Mouse (Mus musculus) G1E (cell line): ENCODE results near the gene Nmnat2.

Experiments used
- CTCF ChIP-seq: IDR thresholded peaks from 2 replicates; pipeline ENCODE4 v1.5.1; 2012; ENCODE audit warnings: low read depth, low read length, inconsistent platforms, mixed read lengths
- POLR2AphosphoS5 ChIP-seq: IDR thresholded peaks from 2 replicates; pipeline ENCODE4 v1.6.1; 2012; ENCODE audit warnings: low read depth, low read length, inconsistent platforms; ENCODE audit not compliant: insufficient replicate concordance

- TF ChIP-seq CTCF (no peak), POLR2AphosphoS5 (no peak)
Measured at GRCm38 (mm10) chr1:153168293-153168692, 213.5 kb downstream of the Nmnat2 start.
